Mouse (Mus musculus) limb, embryonic 11.5 days (tissue): ENCODE data around the gene Vpreb3. TPM values are rescaled to one million over a fixed set of nuclear protein-coding genes. Genes with fewer than 3 reads are reported as not detected.
"Not testable (repeated sequence)": the region's sequence is repeated elsewhere in the genome, so short reads cannot be mapped to it uniquely, and the experiment has no call there.

Experiments used
- ATAC-seq: fragments of 200-750 bp; cut with Nextera tagmentation; 2 replicates; pipeline ENCODE4 v1.8.0; 2017; ENCODE audit warnings: low read depth; ENCODE audit not compliant: insufficient number of reproducible peaks, low FRiP score, low TSS enrichment
- DNase-seq: peaks from one replicate; pipeline ENCODE4 v3.0.0-alpha.2; 2015; ENCODE audit warnings: low spot score
- H3K27ac ChIP-seq: fragments of 300-500 bp; sonication (generic); replicated peaks from 2 replicates; pipeline ENCODE4 v1.5.1; 2014; ENCODE audit warnings: low read depth, mild to moderate bottlenecking, low read length
- H3K27me3 ChIP-seq: fragments of 300-500 bp; sonication (generic); 2 replicates; pipeline ENCODE4 v1.6.1; 2014; ENCODE audit warnings: mild to moderate bottlenecking, low read length, mixed read lengths; ENCODE audit not compliant: control insufficient read depth, insufficient read depth
- H3K36me3 ChIP-seq: fragments of 300-500 bp; sonication (generic); 2 replicates; pipeline ENCODE4 v1.6.1; 2014; ENCODE audit warnings: mild to moderate bottlenecking, low read length, moderate library complexity, mixed read lengths; ENCODE audit not compliant: control insufficient read depth, insufficient read depth
- H3K4me1 ChIP-seq: fragments of 300-500 bp; sonication (generic); 2 replicates; pipeline ENCODE4 v1.6.1; 2014; ENCODE audit warnings: low read length, mixed read lengths; ENCODE audit not compliant: control insufficient read depth, insufficient read depth
- H3K4me2 ChIP-seq: fragments of 300-500 bp; sonication (generic); 2 replicates; pipeline ENCODE4 v1.6.1; 2014; ENCODE audit warnings: low read depth, mild to moderate bottlenecking, moderate library complexity; ENCODE audit not compliant: severe bottlenecking
- H3K4me3 ChIP-seq: fragments of 300-500 bp; sonication (generic); 2 replicates; pipeline ENCODE4 v1.5.1; 2014; ENCODE audit warnings: low read depth, low read length
- H3K9ac ChIP-seq: fragments of 300-500 bp; sonication (generic); 2 replicates; pipeline ENCODE4 v1.6.1; 2014; ENCODE audit warnings: mild to moderate bottlenecking, low read length
- H3K9me3 ChIP-seq: fragments of 300-500 bp; sonication (generic); 2 replicates; pipeline ENCODE4 v1.6.1; 2016; ENCODE audit warnings: low read length; ENCODE audit not compliant: control insufficient read depth
- WGBS: fragments of 180-500 bp; shearing (Covaris S2); extraction: QIAGEN DNeasy Blood & Tissue Kit; methylation state at CpG from one replicate; pipeline ENCODE4 v1.1.7; 2014; 5-methylcytosine and 5-hydroxymethylcytosine counted together
- polyA plus RNA-seq: library from polyadenylated mRNA; unstranded; fragments of >200 nt; fragmentation: Nextera tagmentation; extraction: Ambion mirVana; gene quantifications from 2 replicates; pipeline ENCODE4 v1.2.1, GENCODE M21; 2014

The Vpreb3 gene
- polyA plus RNA-seq, 1 experiment from 2014 or later: 0.60 TPM

DNA sequence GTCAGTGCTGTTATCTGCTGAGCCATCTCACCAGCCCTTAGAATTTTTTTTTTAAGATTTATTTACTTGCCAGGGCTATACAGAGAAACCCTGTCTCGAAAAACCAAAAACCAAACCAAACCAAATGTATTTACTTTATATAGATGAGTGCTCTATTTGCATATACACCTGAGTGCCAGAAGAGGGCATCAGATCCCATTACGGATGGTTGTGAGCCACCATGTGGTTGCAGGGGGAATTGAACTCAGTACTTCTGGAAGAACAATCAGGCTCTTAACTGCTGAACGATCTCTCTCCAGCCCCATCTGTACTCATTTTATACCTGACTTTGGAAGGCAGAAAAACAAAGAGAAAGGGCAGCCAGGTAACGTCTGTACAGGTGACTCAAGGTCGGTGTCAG lies 32.4 kb downstream of the Vpreb3 start:
- H3K4me3 ChIP-seq: no peak overlapping the region
- no peak for ATAC-seq
- no peaks in the 10 kb centered on the region for H3K36me3 ChIP-seq
- H3K27me3 ChIP-seq: no peaks in the 10 kb centered on the region
- no peaks in the 10 kb centered on the region for H3K9me3 ChIP-seq
- WGBS: 74% methylated on average over 5 of the region's 5 CpGs
- no peaks in the 10 kb centered on the region for H3K4me1 ChIP-seq
- no peak overlapping the region for H3K4me2 ChIP-seq
- DNase-seq: no peak
- H3K27ac ChIP-seq: no peak overlapping the region
- no peak overlapping the region for H3K9ac ChIP-seq

GRCm38 (mm10) chr10:75978119-75978834 lies 35.4 kb downstream of the Vpreb3 start:
- Histone ChIP-seq H3K27ac (no peak overlapping the region), H3K4me1 (no peaks in the 10 kb centered on the region), H3K4me2 (no peak overlapping the region), H3K4me3 (no peak overlapping the region), H3K9ac (no peak overlapping the region), H3K27me3 (no peaks in the 10 kb centered on the region), H3K36me3 (no peaks in the 10 kb centered on the region), H3K9me3 (no peaks in the 10 kb centered on the region)
- ATAC-seq: no peak
- 52% methylated on average over 10 of the region's 10 CpGs for WGBS
- DNase-seq: no peak

GRCm38 (mm10) chr10:75978835-75979157 lies 35.9 kb downstream of the Vpreb3 start:
- Histone ChIP-seq H3K27me3 (no peaks in the 10 kb centered on the region), H3K27ac (no peak overlapping the region), H3K9me3 (no peaks in the 10 kb centered on the region), H3K36me3 (no peaks in the 10 kb centered on the region), H3K4me3 (no peak overlapping the region), H3K4me2 (no peak overlapping the region), H3K4me1 (no peaks in the 10 kb centered on the region), H3K9ac (no peak overlapping the region)
- ATAC-seq: no peak
- no peak for DNase-seq
- 90% methylated on average over 5 of the region's 5 CpGs for WGBS

DNA sequence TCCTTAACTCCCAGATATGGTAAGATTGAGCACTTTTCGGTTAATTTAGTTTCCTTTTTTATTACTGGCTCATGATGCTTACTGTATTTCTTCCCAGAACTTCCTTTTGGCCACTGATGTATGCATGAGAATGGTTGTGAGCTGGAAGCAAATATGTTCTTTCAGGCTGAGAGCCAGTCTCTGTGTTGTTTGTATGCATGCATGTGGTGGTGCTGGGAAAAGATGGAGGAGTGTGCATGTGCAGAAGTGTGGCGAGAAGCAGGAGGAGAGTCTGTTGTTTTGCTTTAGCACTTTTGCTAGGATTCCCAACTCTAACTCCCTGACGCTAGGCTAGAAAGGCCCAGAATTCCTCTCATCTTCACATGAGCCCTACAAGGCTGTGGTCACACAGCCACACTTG lies 36.6 kb downstream of the Vpreb3 start:
- DNase-seq (no peak), ATAC-seq (no peak)
- Histone ChIP-seq H3K4me3 (no peak overlapping the region), H3K4me2 (no peak overlapping the region), H3K9me3 (no peaks in the 10 kb centered on the region), H3K36me3 (no peaks in the 10 kb centered on the region), H3K9ac (no peak overlapping the region), H3K4me1 (no peaks in the 10 kb centered on the region), H3K27me3 (no peaks in the 10 kb centered on the region), H3K27ac (no peak overlapping the region)
- WGBS: 91% methylated on average over 3 of the region's 3 CpGs

DNA sequence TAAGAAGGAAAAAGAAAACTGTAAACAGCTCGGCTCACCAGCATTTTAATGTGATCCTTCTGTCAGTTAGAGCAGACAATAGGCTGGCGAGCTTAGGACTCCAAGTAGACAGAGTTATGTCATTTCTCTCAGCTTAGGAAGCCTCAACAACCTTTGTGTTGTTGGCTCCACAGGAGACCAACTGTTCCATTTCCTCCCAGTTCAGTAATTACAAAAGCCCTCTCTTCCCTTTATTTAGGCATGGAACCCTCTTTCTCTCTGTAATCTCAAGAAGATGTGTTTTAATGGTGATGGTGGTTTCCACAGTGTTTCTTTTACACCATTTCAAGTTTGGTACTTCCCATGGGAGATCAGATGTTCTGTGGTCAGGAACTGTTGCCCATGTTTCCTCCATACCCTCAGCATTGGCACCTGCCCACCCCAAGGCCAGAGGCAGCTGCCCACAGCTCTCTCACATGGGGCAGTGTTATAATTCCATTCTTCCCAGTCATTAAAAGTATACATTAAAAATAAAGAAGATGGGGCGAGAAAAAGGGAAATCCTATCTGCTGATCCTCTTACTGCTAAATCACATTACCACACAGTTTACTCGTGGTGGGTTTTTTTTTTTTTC lies 47.7 kb downstream of the Vpreb3 start:
- WGBS: 80% methylated on average over 4 of the region's 4 CpGs
- Histone ChIP-seq H3K9ac (no peak overlapping the region), H3K27ac (no peak overlapping the region), H3K4me1 (no peaks in the 10 kb centered on the region), H3K4me3 (no peak overlapping the region), H3K36me3 (no peaks in the 10 kb centered on the region), H3K9me3 (no peaks in the 10 kb centered on the region), H3K27me3 (no peaks in the 10 kb centered on the region), H3K4me2 (no peak overlapping the region)
- DNase-seq: no peak
- ATAC-seq: no peak

GRCm38 (mm10) chr10:75993616-75994240 lies 50.9 kb downstream of the Vpreb3 start:
- WGBS: 89% methylated on average over 15 of the region's 15 CpGs
- no peaks in the 10 kb centered on the region for H3K27me3 ChIP-seq
- H3K4me1 ChIP-seq: no peaks in the 10 kb centered on the region
- no peak overlapping the region for H3K27ac ChIP-seq
- DNase-seq (no peak), ATAC-seq (no peak)
- no peak overlapping the region for H3K4me2 ChIP-seq
- H3K36me3 ChIP-seq: no peaks in the 10 kb centered on the region
- H3K4me3 ChIP-seq: no peak overlapping the region
- no peaks in the 10 kb centered on the region for H3K9me3 ChIP-seq
- H3K9ac ChIP-seq: no peak overlapping the region

- DNase-seq, H3K27me3 ChIP-seq: not testable (repeated sequence)
- WGBS: 78% methylated on average over 12 of the region's 13 CpGs
Observed at GRCm38 (mm10) chr10:75994531-75995210, 51.8 kb downstream of the Vpreb3 start.

GRCm38 (mm10) chr10:75995463-75995862 lies 52.6 kb downstream of the Vpreb3 start:
- H3K9ac ChIP-seq: no peak overlapping the region
- DNase-seq: no peak
- no peaks in the 10 kb centered on the region for H3K9me3 ChIP-seq
- no peaks in the 10 kb centered on the region for H3K36me3 ChIP-seq
- no peaks in the 10 kb centered on the region for H3K4me1 ChIP-seq
- ATAC-seq: no peak
- no peaks in the 10 kb centered on the region for H3K27me3 ChIP-seq
- 89% methylated on average over 11 of the region's 11 CpGs for WGBS
- no peak overlapping the region for H3K4me3 ChIP-seq
- H3K4me2 ChIP-seq: no peak overlapping the region
- no peak overlapping the region for H3K27ac ChIP-seq

More at GRCm38 (mm10) chr10:75994531-75995210, 51.8 kb downstream of the Vpreb3 start:
- not testable (repeated sequence) for ATAC-seq, H3K4me2 ChIP-seq, H3K27ac ChIP-seq, H3K4me1 ChIP-seq, H3K4me3 ChIP-seq, H3K36me3 ChIP-seq, H3K9ac ChIP-seq, H3K9me3 ChIP-seq
